Mouse (Mus musculus) heart, embryonic 10.5 days (tissue): ENCODE results near the gene Thap11. TPM values are rescaled to one million over a fixed set of nuclear protein-coding genes. Genes with fewer than 3 reads are reported as not detected.
"Not testable (repeated sequence)": the region's sequence is repeated elsewhere in the genome, so short reads cannot be mapped to it uniquely, and the experiment has no call there.

Experiments used
- DNase-seq: peaks from one replicate; pipeline ENCODE4 v3.0.0-alpha.2; 2017; ENCODE audit warnings: low spot score
- H3K27ac ChIP-seq: fragments of 300-500 bp; sonication (generic); 2 replicates; pipeline ENCODE4 v1.5.1; 2016; ENCODE audit warnings: mild to moderate bottlenecking
- H3K27me3 ChIP-seq: fragments of 300-500 bp; sonication (generic); 2 replicates; pipeline ENCODE4 v1.6.1; 2016; ENCODE audit warnings: mild to moderate bottlenecking; ENCODE audit not compliant: poor library complexity, insufficient read depth, severe bottlenecking
- H3K36me3 ChIP-seq: fragments of 300-500 bp; sonication (generic); 2 replicates; pipeline ENCODE4 v1.6.1; 2016; ENCODE audit warnings: mild to moderate bottlenecking, moderate library complexity
- H3K4me1 ChIP-seq: fragments of 300-500 bp; sonication (generic); 2 replicates; pipeline ENCODE4 v1.6.1; 2016; ENCODE audit warnings: mild to moderate bottlenecking
- H3K4me3 ChIP-seq: fragments of 300-500 bp; sonication (generic); 2 replicates; pipeline ENCODE4 v1.5.1; 2016; ENCODE audit warnings: mild to moderate bottlenecking, moderate library complexity
- H3K9me3 ChIP-seq: fragments of 300-500 bp; sonication (generic); 2 replicates; pipeline ENCODE4 v1.6.1; 2016; ENCODE audit warnings: mild to moderate bottlenecking, moderate library complexity
- WGBS: fragments of 180-500 bp; shearing (Covaris S2); methylation state at CpG from one replicate; pipeline ENCODE4 v1.1.7; 2016; 5-methylcytosine and 5-hydroxymethylcytosine counted together
- polyA plus RNA-seq: library from polyadenylated mRNA; unstranded; fragments of >200 nt; fragmentation: Nextera tagmentation; extraction: Ambion mirVana; gene quantifications from 2 replicates; pipeline ENCODE4 v1.2.1, GENCODE M21; 2016

The Thap11 gene
- polyA plus RNA-seq, 1 experiment from 2014 or later = 74.0 TPM

GRCm38 (mm10) chr8:105826379-105826778 is 28.6 kb upstream of the Thap11 start:
- no peaks in the 10 kb centered on the region for H3K9me3 ChIP-seq
- no peaks in the 10 kb centered on the region for H3K27me3 ChIP-seq
- H3K4me1 ChIP-seq = peaks cover 18% of the 10 kb centered on the region
- 7% methylated on average over 4 of the region's 4 CpGs for WGBS
- H3K4me3 ChIP-seq = peak overlapping the region; percentile 97
- DNase-seq = no peak
- peak overlapping the region; percentile 95 for H3K27ac ChIP-seq
- peaks cover 38% of the 10 kb centered on the region for H3K36me3 ChIP-seq

- peaks cover 30% of the 10 kb centered on the region for H3K36me3 ChIP-seq
- peak; percentile 100 for DNase-seq
- peaks cover 17% of the 10 kb centered on the region for H3K4me1 ChIP-seq
- H3K4me3 ChIP-seq = peak within 1 kb of the TSS; percentile 97
- H3K27me3 ChIP-seq = no peaks in the 10 kb centered on the region
- WGBS = under 1% methylated on average over 52 of the region's 52 CpGs
- H3K9me3 ChIP-seq = no peaks in the 10 kb centered on the region
- peak within 1 kb of the TSS; percentile 95 for H3K27ac ChIP-seq
Measured at GRCm38 (mm10) chr8:105826861-105827848, 27.8 kb upstream of the Thap11 start, which contains the start of the genes Ranbp10 and Tsnaxip1. Gene Ranbp10, minus strand, starts transcription at chr8:105827350. Gene Tsnaxip1, plus strand, starts transcription at chr8:105827731.

GRCm38 (mm10) chr8:105833740-105834139 is 21.2 kb upstream of the Thap11 start:
- H3K4me1 ChIP-seq, H3K9me3 ChIP-seq, H3K36me3 ChIP-seq, H3K27me3 ChIP-seq, H3K4me3 ChIP-seq, DNase-seq, H3K27ac ChIP-seq: not testable (repeated sequence)
- 75% methylated on average over 2 of the region's 2 CpGs for WGBS

- no peaks in the 10 kb centered on the region for H3K4me1 ChIP-seq
- no peaks in the 10 kb centered on the region for H3K36me3 ChIP-seq
- 27% methylated on average over 11 of the region's 11 CpGs for WGBS
- H3K27me3 ChIP-seq = no peaks in the 10 kb centered on the region
- H3K4me3 ChIP-seq = no peak overlapping the region
- H3K9me3 ChIP-seq = no peaks in the 10 kb centered on the region
- DNase-seq = no peak
- no peak overlapping the region for H3K27ac ChIP-seq
Measured at GRCm38 (mm10) chr8:105835318-105835717, 19.6 kb upstream of the Thap11 start.

GRCm38 (mm10) chr8:105836991-105837390 is 17.9 kb upstream of the Thap11 start:
- H3K4me3 ChIP-seq = no peak overlapping the region
- WGBS = 86% methylated on average over 6 of the region's 6 CpGs
- H3K9me3 ChIP-seq = no peaks in the 10 kb centered on the region
- no peak overlapping the region for H3K27ac ChIP-seq
- H3K4me1 ChIP-seq = no peaks in the 10 kb centered on the region
- H3K36me3 ChIP-seq = peaks cover 7% of the 10 kb centered on the region; the same call in 1 of the 2 replicates
- H3K27me3 ChIP-seq = no peaks in the 10 kb centered on the region
- DNase-seq = no peak

GRCm38 (mm10) chr8:105839209-105839608 is 15.7 kb upstream of the Thap11 start:
- no peaks in the 10 kb centered on the region for H3K9me3 ChIP-seq
- H3K4me3 ChIP-seq = no peak overlapping the region
- no peak overlapping the region for H3K27ac ChIP-seq
- no peaks in the 10 kb centered on the region; the same call in 1 of the 2 replicates for H3K4me1 ChIP-seq
- 90% methylated on average over 5 of the region's 5 CpGs for WGBS
- H3K36me3 ChIP-seq = peaks cover 26% of the 10 kb centered on the region
- no peaks in the 10 kb centered on the region for H3K27me3 ChIP-seq
- DNase-seq = no peak

- 0 out of 2 replicates have a peak overlapping the region, but pooled peaks have one; percentile 47 for H3K27ac ChIP-seq
- H3K4me3 ChIP-seq = no peak overlapping the region
- H3K36me3 ChIP-seq = peaks cover 80% of the 10 kb centered on the region
- no peaks in the 10 kb centered on the region for H3K27me3 ChIP-seq
- DNase-seq = no peak
- 71% methylated on average over 11 of the region's 11 CpGs for WGBS
- H3K4me1 ChIP-seq = peaks cover 11% of the 10 kb centered on the region
- H3K9me3 ChIP-seq = no peaks in the 10 kb centered on the region
Measured at GRCm38 (mm10) chr8:105846678-105847077, 8.3 kb upstream of the Thap11 start.

- Histone ChIP-seq H3K4me3 (no peak overlapping the region), H3K4me1 (peaks cover 11% of the 10 kb centered on the region), H3K9me3 (no peaks in the 10 kb centered on the region), H3K27ac (no peak overlapping the region), H3K27me3 (no peaks in the 10 kb centered on the region), H3K36me3 (peaks cover 50% of the 10 kb centered on the region)
- DNase-seq = no peak
- WGBS = 67% methylated on average over 4 of the region's 4 CpGs
Measured at GRCm38 (mm10) chr8:105850014-105850413, 4.9 kb upstream of the Thap11 start.

- Histone ChIP-seq H3K27ac (0 out of 2 replicates have a peak overlapping the region, but pooled peaks have one; percentile 47), H3K4me3 (peak overlapping the region; percentile 83), H3K9me3 (no peaks in the 10 kb centered on the region), H3K36me3 (peaks cover 44% of the 10 kb centered on the region), H3K4me1 (peaks cover 16% of the 10 kb centered on the region), H3K27me3 (no peaks in the 10 kb centered on the region)
- 79% methylated on average over 7 of the region's 7 CpGs for WGBS
- no peak for DNase-seq
Measured at GRCm38 (mm10) chr8:105850611-105851010, 4.3 kb upstream of the Thap11 start.

- peak; percentile 96 for DNase-seq
- H3K27me3 ChIP-seq = no peaks in the 10 kb centered on the region
- peaks cover 33% of the 10 kb centered on the region for H3K36me3 ChIP-seq
- no peaks in the 10 kb centered on the region for H3K9me3 ChIP-seq
- peak overlapping the region; percentile 89 for H3K27ac ChIP-seq
- WGBS = under 1% methylated on average over 34 of the region's 34 CpGs
- peak overlapping the region; percentile 83 for H3K4me3 ChIP-seq
- H3K4me1 ChIP-seq = peaks cover 27% of the 10 kb centered on the region
Measured at GRCm38 (mm10) chr8:105851651-105852143, 3.2 kb upstream of the Thap11 start.

- peaks cover 31% of the 10 kb centered on the region for H3K36me3 ChIP-seq
- peak overlapping the region; percentile 83 for H3K4me3 ChIP-seq
- no peak for DNase-seq
- WGBS = 80% methylated on average over 12 of the region's 12 CpGs
- no peaks in the 10 kb centered on the region for H3K9me3 ChIP-seq
- no peaks in the 10 kb centered on the region for H3K27me3 ChIP-seq
- H3K4me1 ChIP-seq = peaks cover 33% of the 10 kb centered on the region
- H3K27ac ChIP-seq = peak overlapping the region; percentile 89
Measured at GRCm38 (mm10) chr8:105852146-105852729, 2.7 kb upstream of the Thap11 start.

GRCm38 (mm10) chr8:105853178-105853577 is 1.8 kb upstream of the Thap11 start, which contains the start of gene Cenpt:
Gene Cenpt, minus strand, starts transcription at chr8:105853278.
- H3K9me3 ChIP-seq = no peaks in the 10 kb centered on the region
- H3K36me3 ChIP-seq = peaks cover 24% of the 10 kb centered on the region
- peak within 1 kb of the TSS; percentile 83; the same call in 1 of the 2 replicates for H3K4me3 ChIP-seq
- H3K27me3 ChIP-seq = no peaks in the 10 kb centered on the region
- WGBS = 90% methylated on average over 3 of the region's 3 CpGs
- peaks cover 39% of the 10 kb centered on the region for H3K4me1 ChIP-seq
- H3K27ac ChIP-seq = peak within 1 kb of the TSS; percentile 16; the same call in 1 of the 2 replicates
- no peak for DNase-seq
